Mouse (Mus musculus) erythroblast, embryonic 14.5 days (primary cell): ENCODE results near the gene Hist1h4d.
A peak's percentile ranks its signal among the peaks of the same experiment; 100 is the strongest.

Experiments used
- GATA1 ChIP-seq: IDR thresholded peaks from 2 replicates; pipeline ENCODE4 v1.6.1; 2012; ENCODE audit warnings: low read length, inconsistent platforms, mixed read lengths
- TAL1 ChIP-seq: IDR thresholded peaks from 3 replicates; pipeline ENCODE4 v1.6.1; 2012; ENCODE audit warnings: low read length, inconsistent platforms, mixed read lengths

GRCm38 (mm10) chr13:23620733-23621531 lies 39.5 kb downstream of the Hist1h4d start, which contains the start of gene Hist1h2be:
- no peak for TF ChIP-seq TAL1
- peak; percentile 49; the same call in 1 of the 2 replicates for TF ChIP-seq GATA1
